Mouse (Mus musculus): ENCODE measurements around the gene BC029722. TPM values are rescaled to one million over a fixed set of nuclear protein-coding genes. Genes with fewer than 3 reads are reported as not detected.

Gene BC029722
- polyA plus RNA-seq, 1 experiment from 2014 or later: 7.9 TPM

GRCm38 (mm10) chr2:155825904-155826629 is 6.8 kb upstream of the BC029722 start:
- Histone ChIP-seq H3K36me3 (ENCODE audit: control insufficient read depth, insufficient read depth, low read length) (peaks cover 11% of the 10 kb centered on the region; the same call in 1 of the 2 replicates), H3K4me1 (ENCODE audit: control insufficient read depth, insufficient read depth, low read length) (peaks cover 11% of the 10 kb centered on the region), H3K4me2 (peak overlapping the region; percentile 94), H3K9me3 (ENCODE audit: control insufficient read depth, low read length) (no peaks in the 10 kb centered on the region), H3K9ac (ENCODE audit: low read length) (peak overlapping the region; percentile 76), H3K27me3 (ENCODE audit: control insufficient read depth, insufficient read depth, low read length) (no peaks in the 10 kb centered on the region), H3K27ac (ENCODE audit: low read depth, low read length) (peak overlapping the region; percentile 54), H3K4me3 (ENCODE audit: low read depth, low read length) (peak overlapping the region; percentile 87)
- WGBS: 2% methylated on average over 52 of the region's 52 CpGs
- ATAC-seq (ENCODE audit: low FRiP score) (peak; percentile 30), DNase-seq (ENCODE audit: low spot score, missing footprints) (peak; percentile 95)

GRCm38 (mm10) chr2:155823722-155824121 is 4.5 kb upstream of the BC029722 start:
- H3K36me3 ChIP-seq (ENCODE audit: control insufficient read depth, insufficient read depth, low read length): peaks cover 12% of the 10 kb centered on the region; the same call in 1 of the 2 replicates
- no peaks in the 10 kb centered on the region for H3K27me3 ChIP-seq (ENCODE audit: control insufficient read depth, insufficient read depth, low read length)
- over 99% methylated on average over 8 of the region's 8 CpGs for WGBS
- DNase-seq (ENCODE audit: low spot score, missing footprints): peak; percentile 8
- H3K4me2 ChIP-seq: no peak overlapping the region
- ATAC-seq (ENCODE audit: low FRiP score): no peak
- H3K9ac ChIP-seq (ENCODE audit: low read length): no peak overlapping the region
- peaks cover 15% of the 10 kb centered on the region for H3K4me1 ChIP-seq (ENCODE audit: control insufficient read depth, insufficient read depth, low read length)
- no peaks in the 10 kb centered on the region for H3K9me3 ChIP-seq (ENCODE audit: control insufficient read depth, low read length)
- H3K4me3 ChIP-seq (ENCODE audit: low read depth, low read length): no peak overlapping the region
- no peak overlapping the region for H3K27ac ChIP-seq (ENCODE audit: low read depth, low read length)

- H3K4me3 ChIP-seq (ENCODE audit: low read depth, low read length): no peak overlapping the region
- no peak for DNase-seq (ENCODE audit: low spot score, missing footprints)
- ATAC-seq (ENCODE audit: low FRiP score): no peak
- peaks cover 12% of the 10 kb centered on the region; the same call in 1 of the 2 replicates for H3K36me3 ChIP-seq (ENCODE audit: control insufficient read depth, insufficient read depth, low read length)
- no peak overlapping the region for H3K9ac ChIP-seq (ENCODE audit: low read length)
- no peak overlapping the region for H3K4me2 ChIP-seq
- H3K27me3 ChIP-seq (ENCODE audit: control insufficient read depth, insufficient read depth, low read length): no peaks in the 10 kb centered on the region
- H3K4me1 ChIP-seq (ENCODE audit: control insufficient read depth, insufficient read depth, low read length): peaks cover 13% of the 10 kb centered on the region
- H3K27ac ChIP-seq (ENCODE audit: low read depth, low read length): no peak overlapping the region
- WGBS: 95% methylated on average over 5 of the region's 5 CpGs
- H3K9me3 ChIP-seq (ENCODE audit: control insufficient read depth, low read length): no peaks in the 10 kb centered on the region
These were observed 1.6 kb upstream of the BC029722 start for GRCm38 (mm10) chr2:155820779-155821178.

- Histone ChIP-seq H3K9me3 (ENCODE audit: control insufficient read depth, low read length) (no peaks in the 10 kb centered on the region), H3K36me3 (ENCODE audit: control insufficient read depth, insufficient read depth, low read length) (peaks cover 12% of the 10 kb centered on the region; the same call in 1 of the 2 replicates), H3K9ac (ENCODE audit: low read length) (peak overlapping the region; percentile 58), H3K4me1 (ENCODE audit: control insufficient read depth, insufficient read depth, low read length) (peaks cover 9% of the 10 kb centered on the region; the same call in 1 of the 2 replicates), H3K4me3 (ENCODE audit: low read depth, low read length) (peak overlapping the region; percentile 42), H3K27ac (ENCODE audit: low read depth, low read length) (peak overlapping the region; percentile 16), H3K4me2 (peak overlapping the region; percentile 75), H3K27me3 (ENCODE audit: control insufficient read depth, insufficient read depth, low read length) (no peaks in the 10 kb centered on the region)
- ATAC-seq (ENCODE audit: low FRiP score): peak; percentile 62
- DNase-seq (ENCODE audit: low spot score, missing footprints): no peak
- WGBS: 67% methylated on average over 6 of the region's 6 CpGs
These were observed 424 bp upstream of the BC029722 start for GRCm38 (mm10) chr2:155819449-155820251.

GRCm38 (mm10) chr2:155818596-155819391 is 432 bp downstream of the BC029722 start:
- H3K36me3 ChIP-seq (ENCODE audit: control insufficient read depth, insufficient read depth, low read length): peaks cover 12% of the 10 kb centered on the region; the same call in 1 of the 2 replicates
- WGBS: 3% methylated on average over 35 of the region's 37 CpGs
- H3K4me1 ChIP-seq (ENCODE audit: control insufficient read depth, insufficient read depth, low read length): peaks cover 9% of the 10 kb centered on the region; the same call in 1 of the 2 replicates
- no peaks in the 10 kb centered on the region for H3K27me3 ChIP-seq (ENCODE audit: control insufficient read depth, insufficient read depth, low read length)
- no peaks in the 10 kb centered on the region for H3K9me3 ChIP-seq (ENCODE audit: control insufficient read depth, low read length)
- peak overlapping the region; percentile 58 for H3K9ac ChIP-seq (ENCODE audit: low read length)
- peak overlapping the region; percentile 42 for H3K4me3 ChIP-seq (ENCODE audit: low read depth, low read length)
- peak; percentile 98 for DNase-seq (ENCODE audit: low spot score, missing footprints)
- H3K27ac ChIP-seq (ENCODE audit: low read depth, low read length): peak overlapping the region; percentile 16; the same call in 1 of the 2 replicates
- peak; percentile 97 for ATAC-seq (ENCODE audit: low FRiP score)
- peak overlapping the region; percentile 75 for H3K4me2 ChIP-seq

- Histone ChIP-seq H3K36me3 (ENCODE audit: control insufficient read depth, insufficient read depth, low read length) (peaks cover 7% of the 10 kb centered on the region; the same call in 1 of the 2 replicates), H3K27ac (ENCODE audit: low read depth, low read length) (no peak overlapping the region), H3K4me2 (no peak overlapping the region; the same call in 1 of the 2 replicates), H3K9me3 (ENCODE audit: control insufficient read depth, low read length) (no peaks in the 10 kb centered on the region), H3K9ac (ENCODE audit: low read length) (no peak overlapping the region), H3K4me1 (ENCODE audit: control insufficient read depth, insufficient read depth, low read length) (peaks cover 9% of the 10 kb centered on the region; the same call in 1 of the 2 replicates), H3K4me3 (ENCODE audit: low read depth, low read length) (no peak overlapping the region), H3K27me3 (ENCODE audit: control insufficient read depth, insufficient read depth, low read length) (no peaks in the 10 kb centered on the region)
- WGBS: 74% methylated on average over 10 of the region's 10 CpGs
- ATAC-seq (ENCODE audit: low FRiP score) (no peak), DNase-seq (ENCODE audit: low spot score, missing footprints) (no peak)
These were observed 1.7 kb downstream of the BC029722 start for GRCm38 (mm10) chr2:155817301-155818245.

- no peaks in the 10 kb centered on the region for H3K9me3 ChIP-seq (ENCODE audit: control insufficient read depth, low read length)
- peaks cover 9% of the 10 kb centered on the region; the same call in 1 of the 2 replicates for H3K4me1 ChIP-seq (ENCODE audit: control insufficient read depth, insufficient read depth, low read length)
- no peak overlapping the region for H3K4me2 ChIP-seq
- WGBS: 100% methylated on average over 1 of the region's 1 CpGs
- no peaks in the 10 kb centered on the region for H3K27me3 ChIP-seq (ENCODE audit: control insufficient read depth, insufficient read depth, low read length)
- H3K27ac ChIP-seq (ENCODE audit: low read depth, low read length): no peak overlapping the region
- H3K4me3 ChIP-seq (ENCODE audit: low read depth, low read length): no peak overlapping the region
- H3K36me3 ChIP-seq (ENCODE audit: control insufficient read depth, insufficient read depth, low read length): peaks cover 2% of the 10 kb centered on the region; the same call in 1 of the 2 replicates
- DNase-seq (ENCODE audit: low spot score, missing footprints) (no peak), ATAC-seq (ENCODE audit: low FRiP score) (no peak)
- no peak overlapping the region for H3K9ac ChIP-seq (ENCODE audit: low read length)
These were observed 3.0 kb downstream of the BC029722 start for GRCm38 (mm10) chr2:155816179-155816578.

- Histone ChIP-seq H3K27me3 (ENCODE audit: control insufficient read depth, insufficient read depth, low read length) (no peaks in the 10 kb centered on the region), H3K27ac (ENCODE audit: low read depth, low read length) (no peak overlapping the region), H3K4me3 (ENCODE audit: low read depth, low read length) (no peak overlapping the region), H3K9me3 (ENCODE audit: control insufficient read depth, low read length) (no peaks in the 10 kb centered on the region), H3K9ac (ENCODE audit: low read length) (no peak overlapping the region), H3K4me2 (no peak overlapping the region), H3K36me3 (ENCODE audit: control insufficient read depth, insufficient read depth, low read length) (no peaks in the 10 kb centered on the region), H3K4me1 (ENCODE audit: control insufficient read depth, insufficient read depth, low read length) (peaks cover 9% of the 10 kb centered on the region; the same call in 1 of the 2 replicates)
- no peak for ATAC-seq (ENCODE audit: low FRiP score)
- WGBS: 41% methylated on average over 5 of the region's 5 CpGs
- DNase-seq (ENCODE audit: low spot score, missing footprints): no peak
These were observed 4.4 kb downstream of the BC029722 start for GRCm38 (mm10) chr2:155814829-155815228.

Measured in midbrain, embryonic 11.5 days (tissue).